Mouse (Mus musculus): ENCODE data around the gene Gm4981. TPM values are rescaled to one million over a fixed set of nuclear protein-coding genes. Genes with fewer than 3 reads are reported as not detected.

Gene Gm4981
- total and polyA plus RNA-seq, 2 experiments from 2014 or later, result not detected

- Histone ChIP-seq H3K4me3 (ENCODE audit: low read depth, low read length) (no peak overlapping the region), H3K36me3 (replicated peaks; ENCODE audit: control insufficient read depth, insufficient read depth, low read length) (no peaks in the 10 kb centered on the region), H3K9me3 (replicated peaks; ENCODE audit: control insufficient read depth, low read length) (peaks cover 6% of the 10 kb centered on the region; the same call in 1 of the 2 replicates), H3K27ac (ENCODE audit: low read depth) (no peak overlapping the region), H3K9ac (replicated peaks; ENCODE audit: low read depth, low read length) (no peak overlapping the region), H3K4me2 (ENCODE audit: low read depth, low read length) (no peak overlapping the region), H3K4me1 (ENCODE audit: control insufficient read depth, insufficient read depth) (no peaks in the 10 kb centered on the region), H3K27me3 (ENCODE audit: control insufficient read depth, insufficient read depth, low read length) (no peaks in the 10 kb centered on the region)
- ATAC-seq (ENCODE audit: insufficient read depth, low read depth) (no peak), DNase-seq (ENCODE audit: low spot score) (no peak)
- 65% methylated on average over 7 of the region's 7 CpGs for WGBS
- TF ChIP-seq EP300 (IDR thresholded peaks at IDR 0.05; ENCODE audit: low read depth) (no peak), CTCF (IDR thresholded peaks at IDR 0.05; ENCODE audit: low read depth) (no peak)
Measured at GRCm38 (mm10) chr10:58212230-58212629, 24.3 kb downstream of the Gm4981 start.

- H3K9me3 ChIP-seq (replicated peaks; ENCODE audit: control insufficient read depth, low read length), result peaks cover 6% of the 10 kb centered on the region; the same call in 1 of the 2 replicates
- WGBS, result 74% methylated on average over 2 of the region's 2 CpGs
- no peak overlapping the region for H3K9ac ChIP-seq (replicated peaks; ENCODE audit: low read depth, low read length)
- TF ChIP-seq EP300 (IDR thresholded peaks at IDR 0.05; ENCODE audit: low read depth), result no peak
- ATAC-seq (ENCODE audit: insufficient read depth, low read depth), result no peak
- no peaks in the 10 kb centered on the region for H3K4me1 ChIP-seq (ENCODE audit: control insufficient read depth, insufficient read depth)
- H3K36me3 ChIP-seq (replicated peaks; ENCODE audit: control insufficient read depth, insufficient read depth, low read length), result no peaks in the 10 kb centered on the region
- no peak overlapping the region for H3K27ac ChIP-seq (ENCODE audit: low read depth)
- H3K4me3 ChIP-seq (ENCODE audit: low read depth, low read length), result no peak overlapping the region
- H3K27me3 ChIP-seq (ENCODE audit: control insufficient read depth, insufficient read depth, low read length), result no peaks in the 10 kb centered on the region
- H3K4me2 ChIP-seq (ENCODE audit: low read depth, low read length), result no peak overlapping the region
- DNase-seq (ENCODE audit: low spot score), result no peak
Measured at GRCm38 (mm10) chr10:58211213-58211612, 25.3 kb downstream of the Gm4981 start.

- ATAC-seq (ENCODE audit: insufficient read depth, low read depth) (no peak), DNase-seq (ENCODE audit: low spot score) (no peak)
- Histone ChIP-seq H3K27ac (ENCODE audit: low read depth) (no peak overlapping the region), H3K36me3 (replicated peaks; ENCODE audit: control insufficient read depth, insufficient read depth, low read length) (no peaks in the 10 kb centered on the region), H3K9me3 (replicated peaks; ENCODE audit: control insufficient read depth, low read length) (peaks cover 3% of the 10 kb centered on the region; the same call in 1 of the 2 replicates), H3K4me3 (ENCODE audit: low read depth, low read length) (no peak overlapping the region), H3K9ac (replicated peaks; ENCODE audit: low read depth, low read length) (no peak overlapping the region), H3K4me2 (ENCODE audit: low read depth, low read length) (no peak overlapping the region), H3K4me1 (ENCODE audit: control insufficient read depth, insufficient read depth) (no peaks in the 10 kb centered on the region), H3K27me3 (ENCODE audit: control insufficient read depth, insufficient read depth, low read length) (no peaks in the 10 kb centered on the region)
- TF ChIP-seq CTCF (IDR thresholded peaks at IDR 0.05; ENCODE audit: low read depth) (no peak), EP300 (IDR thresholded peaks at IDR 0.05; ENCODE audit: low read depth) (no peak)
- WGBS, result 42% methylated on average over 1 of the region's 1 CpGs
Measured at GRCm38 (mm10) chr10:58210514-58210913, 26.0 kb downstream of the Gm4981 start.

DNA sequence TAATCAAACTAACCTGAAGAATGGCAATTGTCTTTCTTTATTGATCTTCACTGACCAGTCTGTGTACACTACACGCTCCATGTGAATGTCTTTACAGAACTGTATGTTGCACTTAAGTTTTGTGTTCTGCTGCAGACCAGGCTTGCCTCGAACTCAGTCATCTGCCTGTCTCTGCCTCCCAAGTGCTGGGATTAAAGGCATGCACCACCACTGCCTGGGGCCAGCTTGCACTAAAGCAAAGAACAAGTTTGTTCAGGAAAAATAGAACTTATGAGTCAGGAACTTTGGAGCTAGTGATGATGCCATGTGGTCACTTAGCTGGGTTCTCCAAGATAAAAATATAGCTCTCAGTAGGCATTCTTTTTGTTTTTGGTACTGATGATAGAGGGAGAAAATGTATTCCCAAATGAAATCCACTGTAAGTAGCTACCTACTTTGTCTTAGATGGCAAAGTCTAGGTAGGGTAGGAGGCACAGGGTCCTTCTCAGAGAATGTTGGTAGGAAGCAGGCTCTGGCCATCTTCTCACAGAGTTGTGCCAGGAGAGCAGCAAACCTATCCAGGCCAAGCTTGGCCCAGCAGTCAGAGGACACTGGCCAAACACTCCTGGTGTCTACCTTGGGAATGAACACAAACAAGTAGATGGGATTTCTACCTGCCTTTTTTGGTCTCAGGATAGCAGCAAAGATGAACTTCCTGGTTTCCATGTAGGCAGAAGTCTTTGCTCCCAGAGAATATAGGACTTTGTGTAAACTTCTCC lies 26.6 kb downstream of the Gm4981 start:
- ATAC-seq (ENCODE audit: insufficient read depth, low read depth) (no peak), DNase-seq (ENCODE audit: low spot score) (no peak)
- TF ChIP-seq CTCF (IDR thresholded peaks at IDR 0.05; ENCODE audit: low read depth), result no peak
- TF ChIP-seq EP300 (IDR thresholded peaks at IDR 0.05; ENCODE audit: low read depth), result no peak
- no peaks in the 10 kb centered on the region for H3K36me3 ChIP-seq (replicated peaks; ENCODE audit: control insufficient read depth, insufficient read depth, low read length)
- H3K4me1 ChIP-seq (ENCODE audit: control insufficient read depth, insufficient read depth), result no peaks in the 10 kb centered on the region
- WGBS, result 58% methylated on average over 2 of the region's 2 CpGs
- no peaks in the 10 kb centered on the region for H3K27me3 ChIP-seq (ENCODE audit: control insufficient read depth, insufficient read depth, low read length)
- peaks cover 3% of the 10 kb centered on the region; the same call in 1 of the 2 replicates for H3K9me3 ChIP-seq (replicated peaks; ENCODE audit: control insufficient read depth, low read length)
- no peak overlapping the region for H3K4me3 ChIP-seq (ENCODE audit: low read depth, low read length)
- H3K27ac ChIP-seq (ENCODE audit: low read depth), result no peak overlapping the region
- H3K9ac ChIP-seq (replicated peaks; ENCODE audit: low read depth, low read length), result no peak overlapping the region
- H3K4me2 ChIP-seq (ENCODE audit: low read depth, low read length), result no peak overlapping the region

GRCm38 (mm10) chr10:58206639-58207404 lies 29.7 kb downstream of the Gm4981 start:
- DNase-seq (ENCODE audit: low spot score) (no peak), ATAC-seq (ENCODE audit: insufficient read depth, low read depth) (no peak)
- no peak overlapping the region for H3K4me3 ChIP-seq (ENCODE audit: low read depth, low read length)
- no peaks in the 10 kb centered on the region for H3K27me3 ChIP-seq (ENCODE audit: control insufficient read depth, insufficient read depth, low read length)
- no peak overlapping the region for H3K9ac ChIP-seq (replicated peaks; ENCODE audit: low read depth, low read length)
- no peak overlapping the region for H3K27ac ChIP-seq (ENCODE audit: low read depth)
- no peak for TF ChIP-seq EP300 (IDR thresholded peaks at IDR 0.05; ENCODE audit: low read depth)
- TF ChIP-seq CTCF (IDR thresholded peaks at IDR 0.05; ENCODE audit: low read depth), result no peak
- no peaks in the 10 kb centered on the region for H3K36me3 ChIP-seq (replicated peaks; ENCODE audit: control insufficient read depth, insufficient read depth, low read length)
- H3K4me2 ChIP-seq (ENCODE audit: low read depth, low read length), result no peak overlapping the region
- 73% methylated on average over 4 of the region's 4 CpGs for WGBS
- 0 out of 2 replicates have a peak, but pooled peaks cover 1% of the 10 kb centered on the region for H3K9me3 ChIP-seq (replicated peaks; ENCODE audit: control insufficient read depth, low read length)
- H3K4me1 ChIP-seq (ENCODE audit: control insufficient read depth, insufficient read depth), result no peaks in the 10 kb centered on the region
